In genomic region chr12:111738754-111739153, GRCm38 (mm10) we compare ENCODE assay signal across 1 mouse cellular context.
TF ChIP-seq lines count a peak whose summit lies in the region.

No protein-coding gene starts in this region.

TF ChIP-seq in ES-E14, 5 proteins besides CTCF, POLR2A, EP300 and RAD21 (continued from another document):
- no peak for TF ChIP-seq CHD2 (IDR thresholded peaks at IDR 0.05; ENCODE audit: low read depth, low read length)
